Mouse (Mus musculus): ENCODE measurements around the gene Cd8a. TPM values are rescaled to one million over a fixed set of nuclear protein-coding genes. Genes with fewer than 3 reads are reported as not detected.
"Not testable (repeated sequence)": the region's sequence is repeated elsewhere in the genome, so short reads cannot be mapped to it uniquely, and the experiment has no call there.

The Cd8a gene
- not detected in 2 replicates for polyA plus RNA-seq (2014; fragmentation: Nextera tagmentation; extraction: Ambion mirVana)

DNA sequence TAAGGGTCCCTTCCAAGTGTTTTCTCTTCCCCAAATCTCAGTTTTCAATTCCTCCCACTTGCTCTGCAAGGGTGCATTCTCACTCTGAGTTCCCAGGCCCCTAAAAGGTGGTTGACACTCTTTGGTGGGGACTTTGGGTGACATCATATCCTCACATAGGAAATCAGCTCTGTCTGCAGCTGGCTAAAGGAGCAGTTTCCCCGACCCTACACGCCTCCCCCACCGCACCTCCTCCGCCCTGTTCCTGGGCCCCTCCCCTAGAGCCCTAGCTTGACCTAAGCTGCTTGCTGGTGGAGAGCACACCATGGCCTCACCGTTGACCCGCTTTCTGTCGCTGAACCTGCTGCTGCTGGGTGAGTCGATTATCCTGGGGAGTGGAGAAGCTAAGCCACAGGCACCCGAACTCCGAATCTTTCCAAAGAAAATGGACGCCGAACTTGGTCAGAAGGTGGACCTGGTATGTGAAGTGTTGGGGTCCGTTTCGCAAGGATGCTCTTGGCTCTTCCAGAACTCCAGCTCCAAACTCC is at the start of gene Cd8a:
Cd8a (plus strand) TSS at position 179 of the 527 bp plus-strand sequence.
- Histone ChIP-seq H3K4me3 (ENCODE audit: low read depth, low read length) (no peak within 1 kb of the TSS), H3K27me3 (replicated peaks; ENCODE audit: control insufficient read depth, insufficient read depth, low read length) (no peaks in the 10 kb centered on the region), H3K4me2 (ENCODE audit: low read length) (no peak within 1 kb of the TSS), H3K9ac (ENCODE audit: low read length) (no peak within 1 kb of the TSS), H3K9me3 (ENCODE audit: control insufficient read depth, low read length) (0 out of 2 replicates have a peak, but pooled peaks cover 8% of the 10 kb centered on the region), H3K4me1 (replicated peaks; ENCODE audit: control insufficient read depth, insufficient read depth, low read length) (no peaks in the 10 kb centered on the region), H3K36me3 (ENCODE audit: control insufficient read depth, insufficient read depth, low read length) (no peaks in the 10 kb centered on the region), H3K27ac (ENCODE audit: low read depth) (no peak within 1 kb of the TSS)
- no peak for DNase-seq (ENCODE audit: low spot score)
- WGBS = 78% methylated on average over 14 of the region's 14 CpGs
- ATAC-seq (replicated peaks; ENCODE audit: low FRiP score, low TSS enrichment, low read depth) = no peak

DNA sequence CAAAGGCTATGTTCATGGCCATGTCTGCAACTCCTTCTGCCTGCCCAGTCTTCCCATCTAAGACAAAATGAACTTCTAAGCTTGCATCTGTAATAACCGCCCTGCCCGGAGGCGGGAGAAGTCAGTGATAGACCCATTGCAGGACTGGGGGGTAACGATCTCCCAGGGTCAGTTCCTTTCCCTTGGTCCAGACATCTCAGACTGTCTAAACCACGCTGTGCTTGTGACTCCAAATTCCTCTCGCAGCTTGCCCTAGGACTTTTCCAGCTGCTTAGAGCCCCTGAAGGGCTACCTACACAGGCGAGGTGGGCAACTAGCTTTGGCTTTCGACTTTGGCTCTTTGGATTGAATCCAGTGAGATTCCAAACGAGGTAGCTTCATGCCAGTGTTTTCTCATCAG is 48.4 kb upstream of the Cd8a start:
- Histone ChIP-seq H3K9ac (ENCODE audit: low read length) (no peak overlapping the region), H3K4me2 (ENCODE audit: low read length) (no peak overlapping the region), H3K27ac (ENCODE audit: low read depth) (no peak overlapping the region), H3K4me1 (replicated peaks; ENCODE audit: control insufficient read depth, insufficient read depth, low read length) (no peaks in the 10 kb centered on the region), H3K27me3 (replicated peaks; ENCODE audit: control insufficient read depth, insufficient read depth, low read length) (no peaks in the 10 kb centered on the region), H3K36me3 (ENCODE audit: control insufficient read depth, insufficient read depth, low read length) (no peaks in the 10 kb centered on the region), H3K9me3 (ENCODE audit: control insufficient read depth, low read length) (no peaks in the 10 kb centered on the region), H3K4me3 (ENCODE audit: low read depth, low read length) (no peak overlapping the region)
- ATAC-seq (replicated peaks; ENCODE audit: low FRiP score, low TSS enrichment, low read depth) = no peak
- 89% methylated on average over 9 of the region's 9 CpGs for WGBS
- no peak for DNase-seq (ENCODE audit: low spot score)

DNA sequence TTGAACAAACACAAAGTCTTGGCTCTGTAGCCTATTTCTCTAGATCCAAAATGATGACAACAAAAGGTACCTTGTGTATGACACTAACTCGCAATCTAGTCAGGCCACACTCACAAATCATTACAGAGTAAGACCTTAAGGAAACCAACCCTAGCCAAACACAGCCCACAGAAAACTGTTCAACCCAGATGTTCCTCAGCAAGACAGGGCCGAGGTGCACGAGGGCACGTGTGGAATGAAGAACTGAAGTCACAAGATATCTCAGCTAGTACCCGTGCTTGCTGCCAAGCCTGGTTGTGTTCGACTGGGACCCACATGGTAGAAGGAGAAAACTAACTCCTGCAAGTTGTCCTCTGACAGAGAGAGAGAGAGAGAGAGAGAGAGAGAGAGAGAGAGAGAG is 43.3 kb upstream of the Cd8a start:
- Histone ChIP-seq H3K36me3 (ENCODE audit: control insufficient read depth, insufficient read depth, low read length) (no peaks in the 10 kb centered on the region), H3K4me1 (replicated peaks; ENCODE audit: control insufficient read depth, insufficient read depth, low read length) (no peaks in the 10 kb centered on the region), H3K9ac (ENCODE audit: low read length) (no peak overlapping the region), H3K27ac (ENCODE audit: low read depth) (no peak overlapping the region), H3K9me3 (ENCODE audit: control insufficient read depth, low read length) (no peaks in the 10 kb centered on the region), H3K4me2 (ENCODE audit: low read length) (no peak overlapping the region), H3K27me3 (replicated peaks; ENCODE audit: control insufficient read depth, insufficient read depth, low read length) (no peaks in the 10 kb centered on the region), H3K4me3 (ENCODE audit: low read depth, low read length) (no peak overlapping the region)
- WGBS = 84% methylated on average over 6 of the region's 6 CpGs
- ATAC-seq (replicated peaks; ENCODE audit: low FRiP score, low TSS enrichment, low read depth) (no peak), DNase-seq (ENCODE audit: low spot score) (no peak)

DNA sequence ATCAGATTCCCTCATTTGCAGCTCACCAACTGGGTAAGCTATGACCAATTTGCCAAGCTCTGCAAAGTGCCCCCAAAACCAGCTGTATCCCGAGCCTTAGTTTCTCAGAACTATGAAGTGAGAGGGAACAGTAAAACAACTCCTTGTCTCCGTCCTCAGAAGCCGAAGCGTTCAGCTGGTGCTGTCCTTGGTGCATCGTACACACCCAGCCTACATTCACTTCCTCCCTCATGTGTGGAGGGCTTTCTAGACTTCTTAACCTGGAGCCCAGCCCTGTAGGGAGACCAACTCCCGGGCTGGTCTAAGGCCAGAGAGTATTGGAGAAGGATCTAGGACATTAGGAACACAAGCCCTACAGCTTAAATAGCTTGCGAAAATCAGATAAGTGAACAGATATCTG is 42.7 kb upstream of the Cd8a start:
- Histone ChIP-seq H3K27ac (ENCODE audit: low read depth) (no peak overlapping the region), H3K9me3 (ENCODE audit: control insufficient read depth, low read length) (no peaks in the 10 kb centered on the region), H3K4me3 (ENCODE audit: low read depth, low read length) (no peak overlapping the region), H3K9ac (ENCODE audit: low read length) (no peak overlapping the region), H3K4me2 (ENCODE audit: low read length) (no peak overlapping the region), H3K4me1 (replicated peaks; ENCODE audit: control insufficient read depth, insufficient read depth, low read length) (no peaks in the 10 kb centered on the region), H3K36me3 (ENCODE audit: control insufficient read depth, insufficient read depth, low read length) (no peaks in the 10 kb centered on the region), H3K27me3 (replicated peaks; ENCODE audit: control insufficient read depth, insufficient read depth, low read length) (no peaks in the 10 kb centered on the region)
- DNase-seq (ENCODE audit: low spot score) = no peak
- WGBS = 82% methylated on average over 7 of the region's 7 CpGs
- ATAC-seq (replicated peaks; ENCODE audit: low FRiP score, low TSS enrichment, low read depth) = no peak

DNA sequence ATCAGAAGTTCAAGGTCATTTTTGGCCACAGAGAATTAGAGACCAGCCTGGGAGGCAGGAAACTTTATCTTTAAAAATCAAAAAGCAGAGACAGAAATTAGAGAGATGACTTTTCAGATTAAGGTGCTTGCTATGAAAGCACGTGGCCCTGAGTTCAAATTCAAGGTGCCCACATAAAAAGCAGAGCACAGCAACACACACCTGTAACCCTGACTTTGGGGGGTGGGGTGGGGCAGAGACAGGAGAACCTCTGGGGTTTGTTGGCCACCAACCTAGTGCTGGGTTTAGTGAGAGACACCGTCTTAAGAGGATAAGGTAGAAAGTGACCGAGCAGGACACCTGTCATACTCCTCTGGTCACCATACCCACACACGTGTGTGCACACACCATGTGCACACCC is 41.7 kb upstream of the Cd8a start:
- not testable (repeated sequence) for H3K27me3 ChIP-seq (replicated peaks; ENCODE audit: control insufficient read depth, insufficient read depth, low read length); H3K9me3 ChIP-seq (ENCODE audit: control insufficient read depth, low read length); H3K4me1 ChIP-seq (replicated peaks; ENCODE audit: control insufficient read depth, insufficient read depth, low read length); H3K27ac ChIP-seq (ENCODE audit: low read depth); ATAC-seq (replicated peaks; ENCODE audit: low FRiP score, low TSS enrichment, low read depth); H3K4me3 ChIP-seq (ENCODE audit: low read depth, low read length); H3K36me3 ChIP-seq (ENCODE audit: control insufficient read depth, insufficient read depth, low read length); H3K4me2 ChIP-seq (ENCODE audit: low read length); DNase-seq (ENCODE audit: low spot score); H3K9ac ChIP-seq (ENCODE audit: low read length)
- 80% methylated on average over 1 of the region's 4 CpGs for WGBS

DNA sequence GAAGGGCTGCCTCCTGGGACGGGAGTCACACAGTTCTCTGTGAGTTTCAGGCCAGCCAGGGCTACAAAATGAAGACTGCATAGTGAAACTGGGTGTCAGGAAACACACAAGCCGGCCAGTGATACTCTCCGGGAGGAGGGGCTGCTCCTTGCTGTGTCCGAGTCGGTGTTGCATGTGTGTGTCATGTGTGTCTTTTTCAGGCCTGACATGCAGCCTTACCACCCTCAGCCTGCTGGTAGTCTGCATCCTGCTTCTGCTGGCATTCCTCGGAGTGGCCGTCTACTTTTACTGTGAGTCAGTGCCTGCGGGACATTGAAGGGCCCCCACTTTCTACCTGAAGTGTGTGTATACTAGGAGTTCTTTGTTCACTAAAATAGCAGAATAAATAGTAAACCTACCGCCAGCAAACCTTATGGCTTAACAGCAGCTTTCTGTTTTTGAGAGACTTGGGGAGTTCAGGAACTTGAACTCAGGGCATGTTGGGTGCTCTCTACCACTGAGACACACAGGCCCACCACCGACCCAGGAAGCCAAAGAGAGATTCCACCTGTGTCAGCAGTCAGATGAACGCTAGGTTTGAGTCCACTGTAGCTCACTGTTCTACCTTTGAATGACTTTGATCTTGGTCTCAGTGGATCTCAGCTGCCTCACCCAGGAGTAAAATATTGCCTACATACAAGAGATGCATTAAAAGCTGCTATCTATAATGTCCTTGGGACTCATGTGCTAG is 40.8 kb upstream of the Cd8a start:
- H3K9me3 ChIP-seq (ENCODE audit: control insufficient read depth, low read length) = no peaks in the 10 kb centered on the region
- no peaks in the 10 kb centered on the region for H3K36me3 ChIP-seq (ENCODE audit: control insufficient read depth, insufficient read depth, low read length)
- no peak overlapping the region for H3K4me3 ChIP-seq (ENCODE audit: low read depth, low read length)
- ATAC-seq (replicated peaks; ENCODE audit: low FRiP score, low TSS enrichment, low read depth) = no peak
- H3K4me1 ChIP-seq (replicated peaks; ENCODE audit: control insufficient read depth, insufficient read depth, low read length) = no peaks in the 10 kb centered on the region
- no peak overlapping the region for H3K27ac ChIP-seq (ENCODE audit: low read depth)
- 80% methylated on average over 11 of the region's 11 CpGs for WGBS
- H3K4me2 ChIP-seq (ENCODE audit: low read length) = no peak overlapping the region
- H3K27me3 ChIP-seq (replicated peaks; ENCODE audit: control insufficient read depth, insufficient read depth, low read length) = no peaks in the 10 kb centered on the region
- H3K9ac ChIP-seq (ENCODE audit: low read length) = no peak overlapping the region
- DNase-seq (ENCODE audit: low spot score) = no peak

DNA sequence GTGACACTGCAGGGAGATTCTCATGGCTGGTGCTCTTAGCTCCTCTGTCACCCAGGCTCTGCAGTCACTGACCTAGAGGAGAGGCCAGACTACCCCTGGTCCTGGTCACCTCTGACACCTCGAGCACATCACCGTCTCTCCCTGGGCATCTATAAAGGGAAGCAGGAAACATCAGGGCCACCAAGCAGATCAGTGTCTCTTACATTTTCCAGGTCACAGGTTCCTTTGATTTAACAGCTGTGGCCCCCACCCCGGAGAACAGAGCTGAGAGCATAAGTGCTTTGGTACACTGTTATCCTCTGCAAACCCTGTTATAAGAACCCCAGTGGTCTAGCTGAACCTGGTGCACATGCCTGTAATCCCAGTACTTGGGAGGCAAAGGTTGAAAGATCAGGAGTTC is 40.2 kb upstream of the Cd8a start:
- Histone ChIP-seq H3K27ac (ENCODE audit: low read depth) (no peak overlapping the region), H3K9me3 (ENCODE audit: control insufficient read depth, low read length) (no peaks in the 10 kb centered on the region), H3K4me1 (replicated peaks; ENCODE audit: control insufficient read depth, insufficient read depth, low read length) (no peaks in the 10 kb centered on the region), H3K9ac (ENCODE audit: low read length) (no peak overlapping the region), H3K4me3 (ENCODE audit: low read depth, low read length) (no peak overlapping the region), H3K4me2 (ENCODE audit: low read length) (no peak overlapping the region), H3K36me3 (ENCODE audit: control insufficient read depth, insufficient read depth, low read length) (no peaks in the 10 kb centered on the region), H3K27me3 (replicated peaks; ENCODE audit: control insufficient read depth, insufficient read depth, low read length) (no peaks in the 10 kb centered on the region)
- ATAC-seq (replicated peaks; ENCODE audit: low FRiP score, low TSS enrichment, low read depth) = no peak
- no peak for DNase-seq (ENCODE audit: low spot score)
- WGBS = 78% methylated on average over 3 of the region's 3 CpGs

DNA sequence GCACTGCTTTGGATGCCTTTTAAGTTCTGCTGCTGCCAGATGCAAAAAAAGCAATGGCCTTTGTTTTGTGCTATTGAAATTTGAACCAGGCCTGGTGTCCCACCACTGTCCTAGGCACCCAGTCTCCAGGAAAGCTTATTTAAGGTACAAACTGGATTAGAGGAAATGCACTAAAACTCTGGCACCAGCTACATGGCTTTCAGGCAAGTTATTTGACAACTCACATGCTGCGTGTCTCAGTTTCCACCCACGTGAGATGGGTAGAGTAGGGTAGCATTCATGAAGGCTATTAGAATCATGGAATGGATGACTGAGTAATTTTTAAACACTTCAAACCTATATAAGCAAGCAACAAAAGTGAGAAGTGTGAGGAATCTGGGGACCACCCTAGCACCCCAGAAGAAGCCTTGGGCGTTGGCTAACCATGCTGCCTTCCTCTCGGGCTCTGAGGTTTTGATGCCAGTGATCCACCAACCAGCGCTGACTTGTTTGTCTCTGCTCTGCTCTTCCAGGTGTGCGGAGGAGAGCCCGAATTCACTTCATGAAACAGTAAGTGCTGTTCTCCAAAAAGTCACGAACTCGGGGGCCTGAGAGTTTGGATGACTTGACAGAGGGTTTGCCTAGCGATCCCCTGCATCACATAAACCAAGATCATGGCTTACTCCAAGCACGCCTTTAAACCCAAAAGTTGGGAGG is 39.5 kb upstream of the Cd8a start:
- H3K4me2 ChIP-seq (ENCODE audit: low read length) = no peak overlapping the region
- no peak overlapping the region for H3K9ac ChIP-seq (ENCODE audit: low read length)
- 89% methylated on average over 11 of the region's 11 CpGs for WGBS
- no peaks in the 10 kb centered on the region for H3K27me3 ChIP-seq (replicated peaks; ENCODE audit: control insufficient read depth, insufficient read depth, low read length)
- H3K4me1 ChIP-seq (replicated peaks; ENCODE audit: control insufficient read depth, insufficient read depth, low read length) = no peaks in the 10 kb centered on the region
- H3K36me3 ChIP-seq (ENCODE audit: control insufficient read depth, insufficient read depth, low read length) = no peaks in the 10 kb centered on the region
- no peak overlapping the region for H3K4me3 ChIP-seq (ENCODE audit: low read depth, low read length)
- H3K27ac ChIP-seq (ENCODE audit: low read depth) = no peak overlapping the region
- H3K9me3 ChIP-seq (ENCODE audit: control insufficient read depth, low read length) = no peaks in the 10 kb centered on the region
- no peak for ATAC-seq (replicated peaks; ENCODE audit: low FRiP score, low TSS enrichment, low read depth)
- no peak for DNase-seq (ENCODE audit: low spot score)

Measured in intestine, embryonic 14.5 days (tissue).